Mouse (Mus musculus): ENCODE measurements at regions not wholly inside any gene's neighbourhood (a gene's known extent, or its start where the extent isn't known, plus 50 kb on each side); places are given as distances from the start of the nearest gene placed in this dataset.

DNA sequence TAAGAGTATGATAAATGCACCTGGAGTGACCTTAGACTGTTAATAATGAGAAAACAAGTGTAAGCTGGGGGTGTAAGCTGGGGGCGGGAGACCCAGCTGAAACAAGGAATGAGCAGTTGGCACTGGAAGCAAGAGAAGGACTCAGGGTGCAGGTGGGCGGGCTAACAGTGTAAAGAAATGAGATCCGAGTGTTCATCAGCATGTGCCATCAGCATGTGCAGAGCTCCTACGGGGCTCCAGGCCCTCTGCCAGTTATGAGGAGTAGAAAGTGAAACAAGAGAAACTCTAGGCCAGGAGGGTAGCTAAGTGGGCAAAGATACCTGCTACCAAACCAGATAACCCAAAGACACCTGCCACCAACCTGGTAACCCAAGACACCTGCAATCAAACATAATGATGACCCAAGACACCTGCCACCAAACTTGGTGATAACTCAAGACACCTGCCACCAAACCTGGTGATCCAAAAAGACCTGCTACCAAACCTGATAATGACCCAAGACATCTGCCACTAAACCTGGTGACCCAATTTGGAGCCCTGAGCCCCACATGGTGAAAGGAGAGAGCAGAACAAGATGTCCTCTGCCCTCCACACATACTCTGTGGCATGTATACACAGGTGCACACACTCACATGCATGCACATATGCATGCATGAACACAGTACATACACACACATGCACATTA, 120.1 kb upstream of the Ctnnb1 start:
- DNase-seq (ENCODE audit: inconsistent ontology term): no peak

DNA sequence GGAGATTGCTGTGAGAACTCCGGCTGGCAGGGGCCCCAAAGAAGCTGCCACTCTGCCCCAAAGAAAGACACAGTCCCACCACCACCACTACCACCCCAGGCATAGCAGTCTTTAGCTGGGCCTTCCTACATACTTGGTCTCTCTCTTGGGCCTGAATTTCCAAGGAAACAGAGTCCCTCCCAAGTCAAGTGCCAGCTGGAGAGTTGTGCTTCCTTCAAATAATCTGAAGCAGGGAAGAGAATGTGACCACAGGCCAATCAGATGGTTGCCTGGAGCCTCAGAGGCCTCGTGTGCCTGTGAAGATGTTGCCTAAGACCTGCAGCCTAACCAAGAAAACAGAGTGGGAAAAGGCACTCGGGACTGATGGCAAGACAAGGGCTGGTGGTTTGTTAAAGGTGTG, 117.5 kb upstream of the Ctnnb1 start:
- no peak for DNase-seq (ENCODE audit: inconsistent ontology term)

DNA sequence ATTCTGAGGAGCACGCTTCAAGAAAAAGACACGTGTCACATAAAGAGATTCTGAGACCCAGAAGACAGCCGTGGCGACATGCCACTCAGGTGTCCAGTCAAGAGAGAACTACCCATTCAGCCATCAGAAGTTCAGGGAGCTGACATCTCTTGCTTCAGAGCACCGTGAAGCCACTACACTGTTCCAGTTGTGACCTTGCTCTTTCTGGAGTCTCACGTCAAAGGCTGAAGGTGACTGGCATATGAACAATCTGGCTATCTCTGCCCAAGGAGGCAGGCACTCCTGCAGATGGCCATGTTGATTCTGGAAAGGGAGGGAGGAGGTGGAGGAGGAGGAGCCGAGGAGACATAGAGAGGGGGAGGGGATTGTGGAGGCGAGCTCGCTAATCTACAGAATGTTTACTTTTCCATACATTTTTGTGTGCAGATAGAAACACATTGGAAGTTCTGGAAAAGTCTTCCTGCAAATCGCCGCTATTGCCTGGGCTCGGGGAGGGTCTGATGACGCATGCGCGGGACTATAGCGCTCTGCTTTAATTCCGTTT, 116.3 kb upstream of the Ctnnb1 start:
- no peak for DNase-seq (ENCODE audit: inconsistent ontology term)

DNA sequence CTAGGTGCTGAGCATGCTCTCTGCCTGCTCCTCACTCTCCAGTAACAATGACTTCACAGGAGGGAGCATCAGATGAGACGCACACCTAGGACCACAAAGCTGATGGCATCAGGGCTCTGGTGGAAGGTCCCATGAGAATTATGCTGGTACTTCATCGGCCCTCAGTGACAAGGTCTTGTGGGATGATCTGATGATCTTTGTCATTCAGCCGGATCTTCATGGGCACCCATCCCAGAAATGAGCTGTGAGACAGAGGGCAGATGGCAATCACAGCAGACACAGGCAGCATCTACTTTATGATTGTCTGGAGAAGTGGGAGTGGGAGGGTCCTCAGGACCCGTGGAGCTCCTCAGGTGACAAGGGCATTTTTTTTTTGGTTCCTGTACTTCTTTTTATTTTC, 114.7 kb upstream of the Ctnnb1 start:
- DNase-seq (ENCODE audit: inconsistent ontology term): peak; percentile 12

DNA sequence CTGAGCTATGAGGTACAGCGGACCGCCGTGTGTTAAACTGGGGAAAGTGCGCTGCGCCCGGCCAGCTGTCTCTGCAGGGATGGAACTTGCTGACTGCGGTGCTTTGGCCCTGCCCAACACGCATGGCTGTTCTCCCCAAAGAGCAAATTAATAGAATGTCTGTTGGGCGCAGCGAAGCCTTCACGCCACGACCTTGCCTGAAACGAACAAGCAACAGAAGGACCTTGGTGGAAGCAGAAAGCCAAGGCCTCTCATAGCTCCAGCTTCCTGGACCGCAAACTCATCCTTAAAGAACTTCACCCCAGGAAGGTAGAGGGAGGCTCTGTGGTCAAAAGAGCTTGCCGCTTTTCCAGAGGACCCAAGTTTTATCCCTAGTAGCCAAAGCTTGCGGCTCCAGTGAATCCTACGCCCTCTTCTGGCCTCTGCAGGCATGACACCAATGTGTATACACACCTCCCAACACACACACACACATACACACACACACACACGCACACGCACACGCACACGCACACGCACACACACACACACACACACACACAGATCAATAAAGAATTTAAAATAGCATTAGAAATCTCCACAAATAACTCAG, 110.2 kb upstream of the Ctnnb1 start:
- no peak for DNase-seq (ENCODE audit: inconsistent ontology term)

DNA sequence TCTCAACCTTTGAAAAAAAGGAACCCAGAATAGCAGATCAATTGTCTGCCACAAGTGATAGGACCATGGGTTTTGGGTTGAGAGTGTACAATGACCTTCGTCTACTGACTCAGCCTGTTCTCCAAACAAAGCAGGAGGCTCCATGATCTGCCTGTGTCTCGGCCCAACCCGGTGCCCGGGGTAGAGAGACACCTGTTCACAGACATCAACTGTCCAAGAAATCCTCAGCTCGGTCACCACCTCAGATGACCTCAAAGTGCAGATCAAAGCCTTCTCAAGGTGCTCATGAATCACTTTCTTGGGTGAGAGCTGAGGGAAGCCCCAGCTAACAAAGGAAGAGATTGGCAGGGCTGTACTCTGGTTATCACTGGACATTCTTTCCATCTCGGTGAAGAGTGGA, 108.1 kb upstream of the Ctnnb1 start:
- DNase-seq (ENCODE audit: inconsistent ontology term): no peak

DNA sequence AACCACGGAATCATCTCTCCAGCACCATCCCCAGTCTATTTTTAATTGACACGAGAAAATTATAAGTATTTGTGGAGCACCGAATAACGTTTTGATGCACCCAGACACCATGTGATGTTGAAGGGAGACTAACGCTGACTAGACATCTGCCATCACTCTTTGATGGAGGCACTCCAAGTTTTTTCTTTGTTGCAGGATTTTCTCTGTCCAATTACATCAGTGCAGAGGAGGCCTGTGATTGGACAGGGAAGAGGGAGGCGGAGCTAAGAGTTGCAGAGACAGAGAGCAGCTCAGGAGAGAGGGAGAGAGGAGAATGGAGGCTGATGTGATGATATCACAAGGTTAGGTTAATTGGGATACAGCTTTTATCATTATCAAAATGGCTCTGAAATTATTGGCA, 105.6 kb upstream of the Ctnnb1 start:
- no peak for DNase-seq (ENCODE audit: inconsistent ontology term)

DNA sequence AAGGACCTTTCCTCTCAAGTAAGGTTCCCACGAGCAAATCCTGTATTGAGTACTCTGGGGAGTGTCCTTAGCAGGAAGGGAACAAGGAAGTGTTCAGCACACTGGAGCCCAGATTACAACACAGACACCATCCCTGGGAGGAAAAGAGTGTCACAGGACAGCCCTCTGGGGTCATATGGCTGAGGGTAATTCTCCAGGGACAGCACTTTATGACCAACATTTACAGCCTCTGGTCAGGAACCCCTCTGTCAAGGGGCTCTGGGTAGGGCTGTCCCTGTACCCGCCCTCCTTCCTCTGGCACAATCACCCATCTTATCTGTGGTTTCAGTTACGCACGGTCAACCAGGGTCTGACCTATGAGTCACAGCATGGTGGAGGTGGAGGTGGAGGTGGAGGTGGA, 102.8 kb upstream of the Ctnnb1 start:
- DNase-seq (ENCODE audit: inconsistent ontology term): no peak

DNA sequence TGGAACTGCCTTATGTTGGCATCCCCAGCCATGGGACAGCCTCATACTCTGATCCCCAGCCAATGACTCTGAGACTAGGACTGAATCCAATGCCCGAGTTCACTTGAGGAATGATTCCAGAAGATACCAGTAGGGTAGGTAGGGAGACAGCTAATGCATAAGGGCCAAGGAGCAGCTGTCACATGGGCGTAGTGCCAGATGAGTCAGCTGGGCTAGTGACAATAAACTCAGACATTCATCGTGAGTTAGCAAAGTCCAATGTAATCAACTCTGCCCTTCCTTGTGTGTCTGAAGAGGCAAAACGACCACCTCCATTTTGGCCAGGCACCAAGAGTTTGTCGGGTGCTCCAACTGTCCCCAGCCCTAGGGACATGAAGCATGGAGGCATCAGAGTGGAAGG, 98.5 kb upstream of the Ctnnb1 start:
- peak; percentile 92 for DNase-seq (ENCODE audit: inconsistent ontology term)

DNA sequence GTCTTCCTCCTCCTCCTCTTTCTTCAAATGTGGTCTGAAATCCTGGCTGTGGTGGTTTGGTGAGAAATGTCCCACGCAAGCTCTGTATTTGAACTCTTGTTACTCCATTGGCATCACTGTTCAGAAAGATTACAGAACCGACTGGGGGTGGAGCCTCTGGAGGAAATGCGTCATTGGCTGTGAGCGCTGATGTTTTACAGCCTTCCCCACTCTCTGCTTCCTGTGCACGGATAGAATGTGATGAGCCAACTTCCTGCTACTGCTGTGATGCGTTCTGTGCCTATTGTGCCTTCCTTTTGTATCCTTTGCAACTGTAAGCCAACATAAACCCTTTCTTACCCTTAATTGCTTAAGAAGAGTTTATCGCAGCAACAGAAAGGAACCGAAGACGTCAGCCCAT, 94.8 kb upstream of the Ctnnb1 start:
- DNase-seq (ENCODE audit: inconsistent ontology term): no peak

DNA sequence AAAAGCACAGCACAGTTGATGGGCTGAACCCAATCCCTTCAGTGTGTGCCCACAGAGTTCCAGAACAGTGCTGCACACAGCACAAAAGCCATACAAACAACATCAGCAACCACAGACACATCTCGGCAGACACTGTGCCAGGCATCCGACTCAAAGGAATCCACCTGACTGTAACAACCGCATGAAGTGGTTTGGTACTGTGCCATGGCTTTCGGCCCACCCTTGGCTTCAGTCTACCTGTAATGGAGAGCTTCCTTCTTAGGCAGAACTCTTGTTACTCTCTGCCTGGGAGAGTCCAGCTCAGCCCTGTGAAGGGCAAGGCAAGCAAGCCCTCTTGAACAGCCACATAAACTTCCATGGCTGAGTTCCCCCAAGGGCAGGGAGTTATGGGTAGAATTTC, 93.4 kb upstream of the Ctnnb1 start:
- peak; percentile 21 for DNase-seq (ENCODE audit: inconsistent ontology term)

DNA sequence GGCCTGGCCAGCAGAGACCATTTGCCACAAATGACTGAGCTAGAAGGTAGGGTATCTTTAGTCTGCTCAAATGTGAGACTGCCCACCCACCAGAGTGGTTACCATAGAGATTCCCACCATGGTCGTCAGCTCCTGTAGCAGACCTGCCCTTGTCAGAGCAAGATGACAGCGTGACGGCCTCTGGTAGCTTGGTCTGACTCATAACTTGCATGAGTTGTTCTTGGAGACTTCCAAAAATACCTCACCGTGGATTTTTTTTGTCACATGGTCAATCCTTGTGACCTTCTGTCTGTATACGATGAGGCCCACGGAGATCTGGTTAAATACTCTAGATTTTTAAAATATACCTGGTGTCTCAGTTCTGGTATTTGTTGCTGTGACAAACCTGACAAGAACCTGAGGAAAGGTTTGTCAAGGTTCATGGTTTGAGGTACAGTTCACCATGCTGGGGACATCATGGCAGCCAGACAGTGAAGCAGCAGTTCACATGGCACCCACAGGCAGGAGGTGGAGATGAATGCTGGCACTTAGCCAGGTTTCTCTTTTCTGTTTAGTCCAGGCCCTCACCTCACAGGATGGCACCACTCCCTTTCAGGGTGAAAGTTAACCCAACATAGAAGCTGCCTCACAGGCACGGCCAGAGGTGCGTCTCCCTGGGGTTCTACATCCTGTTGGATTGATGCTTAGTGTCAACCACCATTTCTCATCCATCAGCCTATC, 91.4 kb upstream of the Ctnnb1 start:
- DNase-seq (ENCODE audit: inconsistent ontology term): no peak

DNA sequence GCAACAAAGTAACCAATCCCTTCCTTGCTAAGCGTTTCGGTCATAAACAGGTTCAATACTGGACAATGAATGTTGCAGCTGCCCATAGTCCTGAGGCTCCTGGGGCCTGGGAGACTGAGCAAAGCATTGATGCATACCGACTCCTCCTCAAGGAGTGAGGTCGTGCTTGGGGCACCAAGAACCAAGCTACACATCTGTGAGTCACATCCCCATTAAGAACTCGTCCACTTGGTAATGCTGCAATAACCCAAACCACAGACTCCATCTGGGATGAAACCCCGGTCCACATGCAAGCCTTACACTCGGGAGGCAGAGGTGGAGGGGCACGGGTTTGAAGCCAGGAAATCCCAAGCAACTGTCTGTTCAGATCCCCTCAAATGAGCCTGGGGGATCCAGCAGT, 85.3 kb upstream of the Ctnnb1 start:
- DNase-seq (ENCODE audit: inconsistent ontology term): peak; percentile 11

DNA sequence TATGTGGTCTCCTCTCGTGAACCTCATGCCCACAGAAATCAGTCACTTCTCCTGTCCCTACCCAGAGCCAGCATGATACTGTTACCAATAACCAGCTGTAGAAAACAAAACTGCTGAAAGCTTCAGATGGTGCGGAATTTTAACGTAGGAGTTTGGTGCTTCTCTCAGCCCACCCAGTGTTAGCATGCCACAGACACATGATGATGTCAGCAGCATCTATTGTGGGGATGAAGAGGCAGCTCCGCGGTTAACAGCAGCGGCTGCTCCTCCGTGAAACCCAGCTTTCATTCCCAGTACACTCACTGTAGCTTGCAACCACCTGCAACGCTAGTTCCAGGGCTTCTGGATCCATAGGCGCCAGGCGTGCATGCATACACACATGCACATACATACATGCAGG, 83.5 kb upstream of the Ctnnb1 start:
- DNase-seq (ENCODE audit: inconsistent ontology term): no peak

DNA sequence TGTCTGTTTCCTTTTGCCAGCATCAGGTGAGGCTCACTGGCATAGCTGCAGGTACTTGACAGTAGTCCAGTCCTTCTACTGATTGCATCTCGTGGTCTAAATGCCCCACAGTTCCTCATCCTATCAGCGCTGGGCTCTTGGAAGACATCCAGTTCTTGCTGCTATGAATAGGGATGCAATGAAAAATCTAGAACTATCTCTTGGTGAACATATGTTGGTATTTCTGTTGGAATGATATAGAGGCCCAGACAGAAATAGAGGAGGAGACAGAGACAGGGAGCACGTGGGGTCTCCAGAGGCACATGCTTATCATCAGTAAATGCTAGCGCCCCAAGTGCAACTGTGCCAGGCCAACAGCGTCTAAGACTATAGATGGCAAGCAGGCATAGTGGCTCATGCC, 81.4 kb upstream of the Ctnnb1 start:
- DNase-seq (ENCODE audit: inconsistent ontology term): no peak

DNA sequence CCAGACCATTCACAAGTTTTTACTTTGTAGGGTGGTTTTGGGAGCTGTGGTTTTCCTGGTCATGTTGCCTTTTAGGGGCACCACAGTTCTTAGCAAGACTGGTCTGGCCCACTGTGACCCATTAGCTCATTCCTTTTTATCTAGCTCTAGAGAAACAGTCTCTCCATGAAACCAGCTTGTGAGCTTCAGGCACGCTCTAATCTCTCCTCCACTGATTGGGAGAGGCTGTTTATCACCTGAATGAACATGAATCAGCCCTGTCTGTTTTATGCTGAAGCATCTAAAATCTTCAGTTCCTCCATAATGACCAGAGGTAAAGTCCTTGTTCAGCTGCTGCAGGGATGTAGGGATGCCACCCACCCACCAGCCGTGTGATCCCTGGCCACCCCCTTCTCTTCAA, 80.1 kb upstream of the Ctnnb1 start:
- no peak for DNase-seq (ENCODE audit: inconsistent ontology term)

DNA sequence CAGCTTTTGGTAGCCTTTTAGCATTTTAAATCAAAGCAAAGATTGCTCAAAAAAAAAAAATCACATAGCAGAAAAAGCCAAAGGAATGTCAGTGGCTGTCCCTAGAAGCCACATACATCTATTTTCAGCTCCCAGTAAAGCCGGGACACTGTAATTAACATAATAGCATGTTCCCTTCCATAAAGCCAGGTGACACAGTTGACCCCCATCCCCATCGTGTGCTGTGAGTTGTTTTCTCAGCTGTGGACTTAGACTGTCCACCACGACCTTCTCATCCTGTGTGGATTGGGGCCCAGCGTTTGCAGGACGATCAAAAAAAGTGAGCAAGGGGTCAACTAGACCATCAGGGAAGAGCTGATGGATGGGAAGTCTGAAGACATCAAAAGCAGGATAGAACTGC, 78.9 kb upstream of the Ctnnb1 start:
- DNase-seq (ENCODE audit: inconsistent ontology term): no peak

DNA sequence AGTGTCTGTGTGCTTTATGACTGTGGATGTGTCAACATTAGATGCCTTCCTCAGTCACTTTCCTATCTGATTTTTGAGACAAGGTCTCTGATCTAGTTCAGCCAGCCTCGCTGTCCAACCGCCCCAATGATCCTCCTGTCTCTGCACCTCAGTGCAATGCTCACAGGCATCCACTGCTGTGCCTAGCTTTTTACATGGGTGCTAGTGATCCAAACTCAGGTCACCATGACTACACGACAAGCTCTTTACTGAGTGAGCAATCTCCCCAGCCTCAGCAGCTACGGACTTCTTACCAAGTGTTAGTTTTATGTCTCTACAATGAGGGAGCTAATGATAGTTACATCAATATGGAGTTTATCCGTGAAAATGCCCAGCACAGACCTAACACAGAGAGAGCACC, 77.1 kb upstream of the Ctnnb1 start:
- DNase-seq (ENCODE audit: inconsistent ontology term): no peak

DNA sequence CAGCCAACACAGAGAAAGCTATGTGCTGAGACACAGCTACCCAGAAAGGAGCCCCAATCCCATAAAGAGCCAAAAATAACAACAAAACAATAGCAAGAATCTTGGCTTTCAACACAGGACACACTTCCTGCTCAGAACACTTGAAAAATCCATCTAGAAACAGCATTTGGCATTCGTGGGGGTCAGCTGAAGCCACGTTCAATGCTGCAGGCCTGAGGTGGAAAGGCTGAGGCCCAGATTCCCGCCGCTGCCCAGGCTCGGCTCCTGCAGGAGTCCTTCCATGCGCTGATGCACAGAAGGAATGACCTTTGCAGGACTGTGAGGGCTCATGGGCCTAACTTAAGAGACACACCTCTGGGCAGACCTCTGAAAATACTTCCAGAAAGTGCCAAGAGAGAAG, 76.4 kb upstream of the Ctnnb1 start:
- DNase-seq (ENCODE audit: inconsistent ontology term): peak; percentile 73

DNA sequence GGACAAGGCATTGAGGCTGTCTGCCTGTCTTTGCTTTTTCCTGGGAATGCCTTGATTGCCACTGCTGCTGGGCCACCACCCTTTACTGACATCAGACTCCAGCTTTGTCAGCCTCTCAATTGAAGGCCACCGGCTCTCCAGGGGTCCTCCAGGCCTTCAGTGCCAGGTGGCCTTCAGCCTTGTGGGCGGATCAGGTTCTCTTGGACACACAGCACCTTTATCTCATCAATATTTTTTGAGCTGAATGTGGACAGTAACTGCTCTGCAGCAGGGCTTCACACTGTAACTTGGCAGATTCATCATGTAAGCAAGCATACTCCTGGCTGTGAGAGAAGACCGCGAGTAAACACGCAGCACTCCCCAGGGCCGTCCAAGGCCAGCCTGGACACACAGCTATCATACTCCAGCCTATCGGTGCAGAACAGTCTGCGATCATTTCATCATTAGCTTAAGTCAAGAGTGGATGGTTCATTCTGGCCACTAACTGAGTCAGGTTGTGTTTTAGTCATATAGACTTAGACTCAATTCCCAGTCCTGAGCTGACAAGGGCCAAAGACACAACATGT, 75.9 kb upstream of the Ctnnb1 start:
- DNase-seq (ENCODE audit: inconsistent ontology term): no peak

DNA sequence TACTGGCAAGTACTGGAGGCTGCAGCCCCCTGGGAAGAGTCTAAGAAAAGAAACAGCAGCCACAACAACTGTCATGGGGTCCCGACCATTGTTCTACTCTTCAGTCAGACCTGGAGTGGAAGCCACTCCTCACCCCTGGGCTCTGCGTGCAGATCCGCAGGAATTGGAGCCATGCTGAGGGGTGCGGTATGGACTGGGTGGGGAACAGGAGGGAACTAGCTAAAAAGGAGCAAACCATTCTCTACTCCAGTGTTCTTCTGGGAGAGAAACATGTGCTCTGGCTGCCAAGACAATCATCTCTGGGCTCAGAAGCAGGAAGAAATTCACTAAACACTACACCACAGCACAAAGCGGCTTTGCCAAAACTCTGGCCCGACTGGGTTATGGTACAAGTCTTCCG, 74.7 kb upstream of the Ctnnb1 start:
- no peak for DNase-seq (ENCODE audit: inconsistent ontology term)

DNA sequence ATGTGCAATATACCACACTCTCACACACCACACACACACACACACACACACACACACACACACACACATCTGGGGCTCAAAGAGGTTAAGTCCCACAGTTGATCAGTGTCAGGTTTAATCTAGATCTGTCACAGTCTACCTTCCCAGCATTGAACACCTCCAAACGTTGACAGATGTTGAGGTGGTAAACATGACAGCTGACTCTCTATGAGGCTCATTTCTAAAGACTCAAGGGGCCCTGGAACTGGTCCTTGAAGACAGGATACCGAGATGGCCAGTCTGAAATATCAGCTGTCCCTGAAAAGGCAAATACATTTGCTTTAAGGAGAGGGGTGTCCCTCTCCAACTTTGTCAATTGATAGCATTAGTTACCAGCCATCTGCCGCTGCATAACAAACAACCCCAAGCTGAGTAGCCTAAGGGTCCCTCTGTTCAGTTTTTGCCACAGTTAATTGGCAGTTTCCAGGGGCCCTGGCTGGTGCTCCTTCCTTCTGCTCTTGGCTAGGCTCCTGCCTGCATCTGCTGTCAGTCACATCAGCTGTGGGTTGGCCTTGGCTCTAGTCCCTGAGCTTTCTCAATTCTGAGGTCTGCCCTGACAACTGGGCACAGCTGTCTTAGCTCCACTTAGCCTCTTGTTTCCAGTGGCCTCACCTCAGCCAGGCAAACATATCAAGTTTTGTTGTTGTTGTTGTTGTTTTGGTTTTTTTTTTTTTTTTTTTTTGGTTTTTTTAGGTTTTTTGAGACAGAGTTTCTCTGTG, 73.5 kb upstream of the Ctnnb1 start:
- DNase-seq (ENCODE audit: inconsistent ontology term): no peak

All from Muller cell, postnatal 12 days (primary cell).